Mouse (Mus musculus) kidney, embryonic 16.5 days (tissue): ENCODE measurements around the gene Icmt. TPM values are rescaled to one million over a fixed set of nuclear protein-coding genes. Genes with fewer than 3 reads are reported as not detected.

Experiments used
- ATAC-seq: fragments of 200-750 bp; cut with Nextera tagmentation; 2 replicates; pipeline ENCODE4 v1.8.0; 2017; ENCODE audit warnings: moderate TSS enrichment; ENCODE audit not compliant: low FRiP score, low TSS enrichment
- H3K27ac ChIP-seq: fragments of 300-500 bp; sonication (generic); 2 replicates; pipeline ENCODE4 v1.5.1; 2014; ENCODE audit warnings: low read length
- H3K27me3 ChIP-seq: fragments of 300-500 bp; sonication (generic); 2 replicates; pipeline ENCODE4 v1.6.1; 2014; ENCODE audit warnings: low read length, control low read depth, mixed read lengths; ENCODE audit not compliant: insufficient read depth
- H3K36me3 ChIP-seq: fragments of 300-500 bp; sonication (generic); 2 replicates; pipeline ENCODE4 v1.6.1; 2014; ENCODE audit warnings: low read length, control low read depth, mixed read lengths; ENCODE audit not compliant: insufficient read depth
- H3K4me1 ChIP-seq: fragments of 300-500 bp; sonication (generic); 2 replicates; pipeline ENCODE4 v1.6.1; 2014; ENCODE audit warnings: low read length, control low read depth, mixed read lengths; ENCODE audit not compliant: insufficient read depth
- H3K4me2 ChIP-seq: fragments of 300-500 bp; sonication (generic); replicated peaks from 2 replicates; pipeline ENCODE4 v1.6.1; 2014; ENCODE audit warnings: low read depth, low read length
- H3K4me3 ChIP-seq: fragments of 300-500 bp; sonication (generic); 2 replicates; pipeline ENCODE4 v1.5.1; 2014; ENCODE audit warnings: mild to moderate bottlenecking, low read length
- H3K9ac ChIP-seq: fragments of 300-500 bp; sonication (generic); replicated peaks from 2 replicates; pipeline ENCODE4 v1.6.1; 2014; ENCODE audit warnings: low read length
- H3K9me3 ChIP-seq: fragments of 300-500 bp; sonication (generic); 2 replicates; pipeline ENCODE4 v1.6.1; 2016; ENCODE audit warnings: low read length, control low read depth
- WGBS: fragments of 180-500 bp; shearing (Covaris S2); extraction: QIAGEN DNeasy Blood & Tissue Kit; methylation state at CpG from one replicate; pipeline ENCODE4 v1.1.7; 2014; 5-methylcytosine and 5-hydroxymethylcytosine counted together
- polyA plus RNA-seq: library from polyadenylated mRNA; unstranded; fragments of >200 nt; fragmentation: Nextera tagmentation; extraction: Ambion mirVana; gene quantifications from 2 replicates; pipeline ENCODE4 v1.2.1, GENCODE M21; 2015

The Icmt gene
- polyA plus RNA-seq, 1 experiment from 2014 or later = 32.6 TPM

DNA sequence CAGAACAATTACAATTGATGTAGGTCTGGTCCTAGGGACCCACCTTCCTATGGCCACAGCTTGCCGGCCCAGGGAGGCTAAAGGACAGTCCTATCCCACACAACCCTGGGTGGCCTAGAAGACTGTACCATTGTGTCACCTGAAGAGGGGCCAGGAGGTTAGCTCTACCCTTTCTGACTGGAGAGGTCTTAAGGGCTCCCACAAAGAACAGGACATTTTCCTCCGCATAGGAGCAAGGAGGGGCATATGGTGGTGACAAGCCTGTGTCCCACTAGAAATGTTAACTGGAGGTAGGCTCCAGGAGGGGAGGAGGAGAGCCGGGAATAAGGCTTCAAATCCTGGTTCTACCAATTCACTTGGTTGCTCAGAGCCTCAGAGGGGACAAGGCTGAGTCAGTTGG lies 23.8 kb upstream of the Icmt start:
- peaks cover 35% of the 10 kb centered on the region for H3K4me1 ChIP-seq
- no peak overlapping the region for H3K4me3 ChIP-seq
- WGBS = 25% methylated on average over 3 of the region's 3 CpGs
- H3K27me3 ChIP-seq = no peaks in the 10 kb centered on the region
- H3K27ac ChIP-seq = peak overlapping the region; percentile 81
- H3K9ac ChIP-seq = no peak overlapping the region
- ATAC-seq = peak; percentile 33
- H3K9me3 ChIP-seq = no peaks in the 10 kb centered on the region
- H3K4me2 ChIP-seq = peak overlapping the region; percentile 97; the same call in 1 of the 2 replicates
- no peaks in the 10 kb centered on the region for H3K36me3 ChIP-seq

DNA sequence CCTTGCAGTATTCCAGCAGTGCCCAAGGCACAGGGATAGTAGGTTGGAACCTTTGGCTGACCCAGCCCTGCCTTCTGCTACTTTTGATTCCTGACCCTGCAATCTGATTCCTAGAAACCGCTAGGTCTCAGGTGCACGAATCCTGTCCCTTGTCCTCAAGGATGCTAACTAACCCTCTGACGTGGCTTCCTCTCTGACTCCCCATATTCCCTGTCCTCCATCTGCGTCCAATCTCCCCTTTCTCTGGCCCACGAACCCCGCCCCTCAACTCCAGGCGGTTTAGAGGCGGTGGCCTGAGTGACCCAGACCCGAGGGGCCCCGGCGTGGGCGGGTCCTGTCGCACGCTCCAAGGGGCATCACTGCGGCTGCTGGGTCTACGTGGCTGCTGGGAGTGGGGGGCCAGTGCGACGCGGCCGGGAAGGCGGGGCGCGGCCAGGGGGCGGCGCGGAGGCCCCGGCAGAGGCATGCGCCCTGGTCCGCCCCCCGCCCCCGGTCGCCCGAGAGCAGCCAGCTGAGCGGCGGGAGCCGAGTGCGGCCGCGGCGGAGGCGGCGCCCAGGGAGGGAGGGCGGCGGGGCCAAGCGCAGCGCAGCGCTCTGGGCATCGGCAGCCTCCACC lies 23.3 kb upstream of the Icmt start, which contains the start of gene Gpr153:
Gpr153 (plus strand) TSS at position 612 of the 616 bp plus-strand sequence.
- Histone ChIP-seq H3K4me2 (peak within 1 kb of the TSS; percentile 97), H3K9me3 (no peaks in the 10 kb centered on the region), H3K9ac (peak within 1 kb of the TSS; percentile 79), H3K27ac (peak within 1 kb of the TSS; percentile 81), H3K4me3 (peak within 1 kb of the TSS; percentile 64), H3K4me1 (peaks cover 35% of the 10 kb centered on the region), H3K36me3 (no peaks in the 10 kb centered on the region), H3K27me3 (no peaks in the 10 kb centered on the region)
- under 1% methylated on average over 43 of the region's 48 CpGs for WGBS
- ATAC-seq = peak; percentile 81

DNA sequence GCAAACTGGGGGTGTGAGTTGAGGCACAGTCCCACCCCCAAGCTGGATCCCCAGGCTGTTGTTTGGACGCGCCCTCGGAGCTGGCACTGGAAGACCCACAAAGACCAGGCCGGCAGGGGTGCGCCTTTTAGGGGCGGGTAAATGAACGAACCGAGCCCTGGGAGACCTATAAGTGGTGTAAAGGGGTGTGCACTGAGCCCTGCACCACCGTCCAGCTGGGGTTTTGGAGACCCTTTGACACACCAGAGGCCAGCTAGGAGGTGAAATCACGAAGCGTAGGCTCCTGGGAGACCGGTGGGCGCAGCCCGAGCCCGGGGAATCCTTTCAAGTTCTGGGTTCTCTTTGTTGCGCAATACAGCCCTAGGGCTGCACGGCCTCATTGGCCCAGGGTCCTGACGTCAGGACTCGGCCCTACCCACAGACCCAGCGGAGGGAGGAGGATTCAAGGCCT lies 22.3 kb upstream of the Icmt start:
- H3K4me2 ChIP-seq = peak overlapping the region; percentile 97
- peak overlapping the region; percentile 79 for H3K9ac ChIP-seq
- 1% methylated on average over 20 of the region's 20 CpGs for WGBS
- H3K27me3 ChIP-seq = no peaks in the 10 kb centered on the region
- no peaks in the 10 kb centered on the region for H3K9me3 ChIP-seq
- ATAC-seq = peak; percentile 41
- no peaks in the 10 kb centered on the region for H3K36me3 ChIP-seq
- H3K27ac ChIP-seq = peak overlapping the region; percentile 81
- H3K4me1 ChIP-seq = peaks cover 35% of the 10 kb centered on the region
- H3K4me3 ChIP-seq = peak overlapping the region; percentile 64

DNA sequence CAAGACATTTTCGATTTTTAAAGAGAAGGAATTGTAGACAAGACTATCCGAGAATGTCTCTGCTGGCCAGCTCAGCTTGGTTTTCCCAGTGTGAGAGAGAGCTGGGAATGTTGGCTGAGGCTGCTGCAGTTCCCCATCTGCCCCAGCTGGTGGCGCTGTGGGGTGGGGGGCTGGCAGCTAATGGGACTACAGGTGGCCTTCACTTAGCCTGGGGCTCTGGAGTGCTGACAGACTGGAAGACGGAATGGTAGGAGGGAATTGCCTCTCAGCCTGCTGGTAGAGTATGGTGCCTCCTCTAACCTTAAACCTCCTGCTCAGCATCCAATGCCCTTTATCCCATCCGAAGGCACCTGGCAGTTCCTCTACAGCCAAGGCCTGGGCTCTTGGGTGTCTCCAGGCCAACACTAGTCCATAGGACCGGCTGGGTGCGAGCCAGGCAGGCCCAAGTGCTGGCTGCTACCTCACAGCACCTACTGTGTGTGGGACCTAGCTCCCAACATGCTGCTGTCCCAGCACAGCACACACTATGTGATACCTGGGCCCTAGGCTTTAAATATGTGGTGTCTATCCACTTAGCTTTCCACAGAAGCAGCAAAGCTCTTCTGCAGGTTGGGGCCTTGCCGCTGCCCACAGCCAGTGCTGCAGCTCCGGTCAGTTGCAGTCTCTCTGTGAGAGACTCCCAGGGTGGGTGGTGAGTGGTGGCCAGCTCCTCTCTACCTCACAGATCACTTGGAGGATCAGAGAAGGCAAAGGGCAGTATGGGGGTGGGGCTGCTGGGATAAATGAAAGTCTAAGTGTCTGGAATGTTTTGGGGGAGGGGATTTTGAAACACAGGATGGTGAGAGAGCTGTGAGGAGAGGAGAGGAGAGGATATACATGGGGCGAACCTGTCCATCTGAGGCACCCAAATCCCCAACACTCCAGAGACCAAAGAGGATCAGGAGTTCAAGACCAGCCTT lies 20.4 kb upstream of the Icmt start:
- no peak overlapping the region for H3K9ac ChIP-seq
- no peak for ATAC-seq
- no peak overlapping the region for H3K27ac ChIP-seq
- H3K4me3 ChIP-seq = no peak overlapping the region
- H3K4me2 ChIP-seq = no peak overlapping the region
- 53% methylated on average over 10 of the region's 10 CpGs for WGBS
- 0 out of 2 replicates have a peak, but pooled peaks cover 2% of the 10 kb centered on the region for H3K36me3 ChIP-seq
- H3K4me1 ChIP-seq = peaks cover 34% of the 10 kb centered on the region
- peaks cover 12% of the 10 kb centered on the region for H3K27me3 ChIP-seq
- H3K9me3 ChIP-seq = no peaks in the 10 kb centered on the region

DNA sequence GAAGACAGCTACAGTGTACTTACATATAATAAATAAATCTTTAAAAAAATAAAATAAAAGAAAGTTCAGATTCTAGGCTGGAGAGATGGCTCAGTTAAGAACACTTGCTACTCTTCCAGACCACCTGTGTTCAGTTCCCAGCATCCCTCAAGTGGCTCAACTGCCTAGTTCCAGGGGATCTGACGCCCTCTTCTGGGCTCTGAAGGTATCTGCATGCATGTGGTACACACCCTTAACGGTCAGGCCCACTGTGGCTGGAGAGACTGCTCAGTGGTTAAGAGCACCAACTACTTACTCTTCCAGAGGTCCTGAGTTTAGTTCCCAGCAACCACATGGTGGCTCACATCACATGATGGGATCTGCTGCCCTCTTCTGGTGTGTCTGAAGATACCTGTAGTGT lies 19.1 kb upstream of the Icmt start:
- no peaks in the 10 kb centered on the region for H3K9me3 ChIP-seq
- peaks cover 24% of the 10 kb centered on the region for H3K27me3 ChIP-seq
- H3K9ac ChIP-seq = no peak overlapping the region
- H3K36me3 ChIP-seq = 0 out of 2 replicates have a peak, but pooled peaks cover 2% of the 10 kb centered on the region
- no peak overlapping the region for H3K4me3 ChIP-seq
- no peak overlapping the region for H3K27ac ChIP-seq
- peaks cover 25% of the 10 kb centered on the region for H3K4me1 ChIP-seq
- ATAC-seq = no peak
- H3K4me2 ChIP-seq = no peak overlapping the region
- 72% methylated on average over 2 of the region's 2 CpGs for WGBS

DNA sequence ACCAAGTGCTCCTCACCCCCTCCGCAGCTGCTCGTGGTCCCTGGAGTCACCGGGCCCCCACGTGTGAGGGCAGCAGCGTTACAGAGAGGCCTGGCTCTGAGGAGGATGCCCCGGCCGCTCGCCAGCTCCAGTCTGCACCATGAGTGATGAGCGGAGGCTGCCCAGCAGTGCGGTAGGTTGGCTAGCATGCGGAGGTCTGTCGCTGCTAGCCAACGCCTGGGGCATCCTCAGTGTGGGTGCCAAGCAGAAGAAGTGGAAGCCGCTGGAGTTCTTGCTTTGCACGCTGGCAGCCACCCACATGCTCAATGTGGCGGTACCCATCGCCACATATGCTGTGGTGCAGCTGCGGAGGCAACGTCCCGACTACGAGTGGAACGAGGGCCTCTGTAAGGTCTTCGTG lies 18.0 kb upstream of the Icmt start:
- Histone ChIP-seq H3K36me3 (0 out of 2 replicates have a peak, but pooled peaks cover 2% of the 10 kb centered on the region), H3K27me3 (peaks cover 34% of the 10 kb centered on the region), H3K9ac (no peak overlapping the region), H3K4me1 (peaks cover 20% of the 10 kb centered on the region), H3K4me3 (no peak overlapping the region), H3K27ac (no peak overlapping the region), H3K9me3 (no peaks in the 10 kb centered on the region), H3K4me2 (no peak overlapping the region)
- no peak for ATAC-seq
- 89% methylated on average over 23 of the region's 23 CpGs for WGBS

DNA sequence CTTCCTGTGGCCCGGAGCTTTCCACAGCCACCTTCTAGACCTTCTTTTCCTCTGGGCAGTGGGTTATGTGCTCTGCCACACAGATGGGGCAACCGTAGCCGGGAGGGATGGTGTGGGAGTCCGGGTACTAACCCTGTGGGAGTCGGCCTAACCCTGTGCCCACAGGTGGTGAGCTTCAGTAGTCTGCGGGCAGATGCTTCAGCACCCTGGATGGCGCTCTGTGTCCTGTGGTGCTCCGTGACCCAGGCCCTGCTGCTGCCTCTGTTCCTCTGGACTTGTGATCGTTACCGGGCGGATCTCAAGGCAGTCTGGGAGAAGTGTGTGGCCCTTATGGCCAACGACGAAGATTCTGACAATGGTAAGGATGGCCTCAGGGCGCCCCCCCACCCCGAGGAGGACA lies 15.4 kb upstream of the Icmt start:
- Histone ChIP-seq H3K9ac (no peak overlapping the region), H3K4me2 (no peak overlapping the region), H3K4me3 (no peak overlapping the region), H3K27me3 (peaks cover 60% of the 10 kb centered on the region), H3K36me3 (0 out of 2 replicates have a peak, but pooled peaks cover 2% of the 10 kb centered on the region), H3K27ac (no peak overlapping the region), H3K4me1 (peaks cover 16% of the 10 kb centered on the region), H3K9me3 (no peaks in the 10 kb centered on the region)
- no peak; the same call in 1 of the 2 replicates for ATAC-seq
- 54% methylated on average over 15 of the region's 15 CpGs for WGBS

DNA sequence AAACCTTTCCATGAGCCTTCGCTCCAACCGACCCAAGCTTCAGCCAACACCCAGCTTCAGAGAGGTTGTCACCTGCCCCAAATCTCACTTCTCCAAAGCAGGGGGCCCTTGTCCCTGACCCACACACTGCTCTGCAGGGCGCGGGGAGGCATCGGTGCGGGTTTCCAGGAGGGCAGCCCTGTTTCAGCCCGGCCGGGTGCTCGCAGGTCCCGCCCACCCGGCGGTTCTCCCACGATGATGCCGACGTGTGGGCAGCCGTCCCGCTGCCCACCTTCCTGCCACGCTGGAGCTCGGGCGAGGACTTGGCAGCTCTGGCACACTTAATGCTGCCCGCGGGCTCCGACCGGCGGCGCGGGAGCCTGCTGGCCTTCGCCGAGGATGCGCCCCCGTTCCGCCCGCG lies 14.3 kb upstream of the Icmt start:
- Histone ChIP-seq H3K4me1 (peaks cover 19% of the 10 kb centered on the region), H3K27me3 (peaks cover 71% of the 10 kb centered on the region), H3K27ac (no peak overlapping the region), H3K4me3 (peak overlapping the region; percentile 35), H3K36me3 (0 out of 2 replicates have a peak, but pooled peaks cover 2% of the 10 kb centered on the region), H3K4me2 (peak overlapping the region; percentile 55), H3K9me3 (no peaks in the 10 kb centered on the region), H3K9ac (0 out of 2 replicates have a peak overlapping the region, but pooled peaks have one; percentile 46)
- 0 out of 2 replicates have a peak, but pooled peaks have one; percentile 1 for ATAC-seq
- WGBS = 14% methylated on average over 32 of the region's 34 CpGs

DNA sequence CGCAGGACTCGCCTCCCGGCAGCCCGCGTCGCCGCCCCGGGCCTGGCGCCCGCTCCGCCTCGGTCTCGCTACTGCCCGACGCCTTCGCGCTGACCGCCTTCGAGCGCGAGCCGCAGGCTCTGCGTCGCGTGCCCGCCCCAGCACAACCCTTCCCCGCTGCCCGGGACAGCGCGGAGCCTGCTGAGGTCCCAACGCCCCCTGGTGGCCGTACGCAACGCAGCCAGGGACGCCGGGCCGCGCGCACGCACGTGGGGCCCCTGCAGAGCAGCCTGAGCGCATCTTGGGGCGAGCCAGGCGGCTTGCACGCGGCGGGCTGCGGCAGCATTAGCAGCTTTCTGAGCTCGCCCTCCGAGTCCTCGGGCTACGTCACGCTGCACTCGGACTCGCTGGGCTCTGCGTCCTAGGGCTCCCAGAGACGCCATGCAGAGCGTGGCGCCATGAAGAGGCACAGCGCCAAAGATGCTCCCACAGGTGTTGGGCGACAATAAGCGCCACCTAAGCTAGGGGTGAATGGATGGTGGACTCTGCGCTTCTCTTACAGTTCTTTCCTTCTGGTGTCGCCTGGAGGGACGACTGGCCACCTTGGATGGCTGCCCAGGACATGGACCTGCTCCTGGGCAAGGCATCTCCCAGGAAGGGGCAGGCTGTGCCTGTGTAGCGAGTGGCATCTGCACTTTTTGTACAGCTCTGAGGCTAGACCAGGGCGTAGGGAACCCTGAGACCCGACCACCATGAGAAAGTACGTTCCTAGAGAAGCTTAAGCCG lies 13.7 kb upstream of the Icmt start:
- peak; percentile 85 for ATAC-seq
- Histone ChIP-seq H3K9ac (0 out of 2 replicates have a peak overlapping the region, but pooled peaks have one; percentile 46), H3K4me3 (peak overlapping the region; percentile 35), H3K4me2 (peak overlapping the region; percentile 55), H3K36me3 (0 out of 2 replicates have a peak, but pooled peaks cover 2% of the 10 kb centered on the region), H3K27ac (no peak overlapping the region), H3K9me3 (no peaks in the 10 kb centered on the region), H3K27me3 (peaks cover 77% of the 10 kb centered on the region), H3K4me1 (peaks cover 19% of the 10 kb centered on the region)
- WGBS = 7% methylated on average over 68 of the region's 70 CpGs
